Mouse (Mus musculus) thymus, adult 2 months (tissue): ENCODE measurements around the gene Tfeb. TPM values are rescaled to one million over a fixed set of nuclear protein-coding genes. Genes with fewer than 3 reads are reported as not detected.

ENCODE experiments used
- DNase-seq: peaks from one replicate; pipeline ENCODE4 v3.0.0; 2021
- H3K27ac ChIP-seq: fragments of 200-500 bp; 2 replicates; pipeline ENCODE4 v1.5.1; 2012; ENCODE audit warnings: low read length, control low read depth; ENCODE audit not compliant: control insufficient read depth, insufficient read depth
- H3K27me3 ChIP-seq: fragments of 200-500 bp; 2 replicates; pipeline ENCODE4 v1.6.1; 2012; ENCODE audit warnings: mild to moderate bottlenecking, low read length, moderate library complexity, mixed read lengths; ENCODE audit not compliant: control insufficient read depth, insufficient read depth
- H3K36me3 ChIP-seq: fragments of 200-500 bp; 2 replicates; pipeline ENCODE4 v1.6.1; 2012; ENCODE audit warnings: mild to moderate bottlenecking, low read length, moderate library complexity; ENCODE audit not compliant: control insufficient read depth, insufficient read depth
- H3K4me1 ChIP-seq: fragments of 200-500 bp; replicated peaks from 2 replicates; pipeline ENCODE4 v1.6.1; 2012; ENCODE audit warnings: low read length; ENCODE audit not compliant: control insufficient read depth, insufficient read depth
- H3K4me3 ChIP-seq: fragments of 200-500 bp; 2 replicates; pipeline ENCODE4 v1.5.1; 2012; ENCODE audit warnings: mild to moderate bottlenecking, low read length, control low read depth, moderate library complexity; ENCODE audit not compliant: control insufficient read depth, insufficient read depth
- CTCF ChIP-seq: fragments of 200-500 bp; IDR thresholded peaks from 2 replicates; pipeline ENCODE4 v1.5.1; 2012; ENCODE audit warnings: mild to moderate bottlenecking, control low read depth, low read length, moderate library complexity, borderline replicate concordance; ENCODE audit not compliant: control insufficient read depth, poor library complexity, insufficient read depth; ENCODE audit errors: extremely low read depth
- POLR2A ChIP-seq: fragments of 200-500 bp; IDR thresholded peaks from 2 replicates; pipeline ENCODE4 v1.6.1; 2012; ENCODE audit warnings: mild to moderate bottlenecking, low read length, control low read depth, moderate library complexity; ENCODE audit not compliant: control insufficient read depth, poor library complexity, insufficient read depth; ENCODE audit errors: extremely low read depth
- WGBS: fragments of 180-500 bp; shearing (Covaris S2); methylation state at CpG from one replicate; pipeline ENCODE4 v1.1.7; 2018; 5-methylcytosine and 5-hydroxymethylcytosine counted together
- polyA plus RNA-seq: library from polyadenylated mRNA; depleted of rRNA; stranded (reverse); fragments of >200 nt; gene quantifications from 2 replicates; pipeline ENCODE4 v1.2.3, GENCODE M21; 2012

The Tfeb gene
- polyA plus RNA-seq, 1 experiment = 25.3 TPM

DNA sequence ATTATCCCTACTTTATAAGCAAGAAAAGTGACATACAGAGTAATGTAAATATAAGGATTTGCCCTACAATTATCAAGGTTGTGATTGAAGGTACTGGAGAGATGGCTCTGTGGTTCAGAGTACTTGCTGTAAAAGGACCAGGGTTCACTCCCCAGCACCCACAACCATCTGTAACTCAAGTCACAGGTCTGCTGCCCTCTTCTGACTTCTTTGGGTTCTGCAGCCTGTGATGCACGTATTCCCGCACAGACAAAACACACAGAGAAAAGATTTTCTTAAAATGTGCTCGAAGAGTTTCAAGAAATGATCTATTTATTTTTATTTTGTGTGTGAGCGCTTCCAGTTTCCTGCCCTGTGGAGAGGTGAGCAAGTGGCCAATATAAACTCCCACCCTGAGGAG, 66.8 kb downstream of the Tfeb start:
- no peak overlapping the region for H3K4me3 ChIP-seq
- TF ChIP-seq POLR2A = no peak
- no peak for TF ChIP-seq CTCF
- H3K36me3 ChIP-seq = no peaks in the 10 kb centered on the region
- H3K27ac ChIP-seq = no peak overlapping the region
- no peak for DNase-seq
- H3K4me1 ChIP-seq = peaks cover 5% of the 10 kb centered on the region; the same call in 1 of the 2 replicates
- 96% methylated on average over 4 of the region's 4 CpGs for WGBS
- H3K27me3 ChIP-seq = no peaks in the 10 kb centered on the region

DNA sequence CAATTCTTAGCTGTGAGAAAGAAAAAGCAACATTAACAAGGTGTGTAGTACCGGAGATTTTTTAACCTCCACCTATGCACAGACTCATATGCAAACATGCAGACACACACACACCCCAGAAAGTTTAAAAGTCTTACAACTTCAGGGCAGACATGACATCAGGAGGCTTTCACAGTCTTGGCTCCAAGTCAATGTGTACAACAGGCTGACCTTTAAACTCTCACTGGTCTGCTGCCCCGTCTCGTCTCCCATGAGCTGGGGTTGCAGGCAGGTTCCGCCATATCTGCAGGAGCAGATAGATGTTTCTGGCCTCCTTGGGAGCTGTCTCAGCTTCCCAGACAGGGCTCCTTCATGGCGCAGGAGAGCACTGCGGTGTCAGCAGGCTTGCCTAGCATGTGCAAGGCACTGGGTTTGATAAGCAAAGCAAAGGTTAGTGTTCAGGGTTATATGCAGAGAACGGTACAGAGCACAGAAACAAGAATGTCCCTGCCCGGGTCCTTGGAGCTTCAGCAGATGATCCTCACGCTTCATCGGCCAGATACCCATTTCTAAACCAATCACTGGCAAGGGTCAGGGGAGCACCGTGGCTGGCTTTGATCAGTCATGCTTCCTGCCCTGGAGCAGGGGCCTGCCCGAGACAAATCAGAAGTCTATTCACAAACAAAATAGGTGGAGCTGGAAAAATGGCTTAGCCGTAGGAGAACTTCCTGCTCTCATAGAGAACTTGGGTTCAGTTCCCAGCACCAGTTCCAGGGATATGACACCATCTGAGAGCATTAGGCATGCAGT, 68.4 kb downstream of the Tfeb start:
- Histone ChIP-seq H3K27me3 (no peaks in the 10 kb centered on the region), H3K36me3 (no peaks in the 10 kb centered on the region), H3K27ac (no peak overlapping the region), H3K4me3 (no peak overlapping the region), H3K4me1 (peaks cover 5% of the 10 kb centered on the region; the same call in 1 of the 2 replicates)
- whole genome bisulfite sequencing = 90% methylated on average over 13 of the region's 13 CpGs
- no peak for DNase-seq
- no peak for TF ChIP-seq POLR2A
- TF ChIP-seq CTCF = no peak

DNA sequence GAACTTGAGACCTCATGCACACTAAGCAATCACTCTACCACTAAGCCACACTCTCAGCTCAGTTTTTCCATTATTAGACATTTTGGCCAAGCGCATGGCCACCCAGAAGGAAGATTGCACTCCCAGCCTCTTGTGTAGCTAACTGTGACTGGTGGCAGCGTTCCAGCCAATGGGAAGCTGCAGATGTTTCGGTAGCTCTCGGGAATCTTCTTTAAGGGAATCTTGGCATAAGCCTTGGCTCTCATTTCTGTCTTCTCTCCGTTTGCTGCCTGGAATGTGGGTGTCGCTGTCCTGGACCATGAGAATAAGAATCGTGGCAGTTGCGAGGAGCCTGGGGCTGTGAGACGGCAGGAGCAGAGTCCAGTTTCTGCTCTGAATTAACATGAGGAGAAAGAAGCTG, 69.4 kb downstream of the Tfeb start:
- no peaks in the 10 kb centered on the region for H3K36me3 ChIP-seq
- no peaks in the 10 kb centered on the region for H3K27me3 ChIP-seq
- TF ChIP-seq POLR2A (no peak), CTCF (no peak)
- H3K4me1 ChIP-seq = peaks cover 5% of the 10 kb centered on the region; the same call in 1 of the 2 replicates
- no peak overlapping the region for H3K4me3 ChIP-seq
- DNase-seq = no peak
- WGBS = 95% methylated on average over 9 of the region's 9 CpGs
- no peak overlapping the region for H3K27ac ChIP-seq

DNA sequence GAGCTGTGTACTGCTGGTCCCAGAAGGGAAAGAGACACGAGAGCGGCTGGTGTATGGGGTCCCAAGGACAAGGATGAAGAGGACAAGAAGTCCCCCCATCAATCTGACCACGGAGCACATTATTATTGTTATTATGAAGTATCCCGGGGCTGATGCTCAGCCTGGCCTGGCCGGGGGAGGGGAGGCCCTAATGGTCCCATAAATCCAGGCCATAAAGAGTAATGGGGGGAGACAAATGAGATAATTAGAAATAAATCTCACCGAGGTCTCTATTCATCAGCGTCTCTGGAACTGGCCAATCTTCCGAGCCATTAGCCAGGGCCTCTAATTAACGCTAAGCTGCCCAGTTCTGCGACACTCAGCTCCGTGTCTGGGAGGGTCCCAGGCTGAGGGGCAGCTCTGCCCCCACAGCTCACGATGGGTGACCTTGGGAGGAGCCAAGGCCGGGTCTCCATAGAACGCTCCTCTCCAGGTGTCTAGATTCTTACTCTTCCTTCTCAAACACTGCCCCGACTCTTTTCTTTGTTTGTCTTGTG, 74.5 kb downstream of the Tfeb start:
- no peak overlapping the region for H3K4me3 ChIP-seq

DNA sequence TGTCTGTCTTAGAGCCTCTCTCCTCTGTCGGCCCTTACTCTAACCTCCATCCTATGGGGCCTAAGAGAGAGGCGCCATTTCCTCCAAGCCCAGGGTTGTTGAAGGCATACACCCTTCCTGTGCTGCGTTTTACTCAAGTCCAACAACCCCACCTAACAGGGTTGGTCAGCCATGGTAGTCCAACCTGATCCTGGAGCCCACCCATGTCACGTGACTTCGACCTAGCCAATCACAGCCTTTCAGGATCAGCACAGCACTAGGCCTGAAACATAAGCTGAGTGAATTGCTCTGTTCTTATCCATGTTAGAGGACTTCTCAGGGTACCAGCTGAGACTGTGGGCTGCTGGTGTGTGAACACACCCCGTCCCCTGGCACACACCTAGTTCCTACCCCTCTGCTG, 75.4 kb downstream of the Tfeb start:
- whole genome bisulfite sequencing = 87% methylated on average over 6 of the region's 6 CpGs
- no peak overlapping the region for H3K27ac ChIP-seq
- no peaks in the 10 kb centered on the region for H3K36me3 ChIP-seq
- H3K4me1 ChIP-seq = peaks cover 20% of the 10 kb centered on the region
- TF ChIP-seq POLR2A (no peak), CTCF (no peak)
- no peaks in the 10 kb centered on the region for H3K27me3 ChIP-seq
- H3K4me3 ChIP-seq = no peak overlapping the region
- DNase-seq = no peak

More for the DNA sequence above, 74.5 kb downstream of the Tfeb start:
- peaks cover 20% of the 10 kb centered on the region for H3K4me1 ChIP-seq
- 96% methylated on average over 15 of the region's 15 CpGs for WGBS
- no peak overlapping the region for H3K27ac ChIP-seq
- no peaks in the 10 kb centered on the region for H3K27me3 ChIP-seq
- H3K36me3 ChIP-seq = no peaks in the 10 kb centered on the region
- DNase-seq = no peak
- TF ChIP-seq POLR2A = no peak
- TF ChIP-seq CTCF = no peak

DNA sequence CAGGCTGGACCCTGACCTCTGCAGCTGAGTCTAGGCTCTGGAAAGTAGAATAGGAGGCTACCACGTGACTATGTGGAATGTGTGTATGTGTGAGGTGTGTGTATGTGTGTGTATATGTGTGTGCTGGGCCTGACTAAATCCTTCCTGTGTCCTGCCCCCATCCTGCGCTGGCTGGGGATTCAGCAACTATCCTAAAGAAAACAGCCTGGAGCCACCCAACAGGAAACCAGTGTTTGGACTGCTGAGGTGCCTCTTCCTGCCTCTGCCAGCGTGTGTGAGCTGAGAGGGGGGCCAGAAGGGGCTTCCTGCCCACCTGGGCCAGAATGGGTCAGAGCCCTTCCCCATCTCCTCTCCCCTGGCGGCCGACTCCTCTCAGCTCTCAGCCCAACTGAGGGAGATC, 76.8 kb downstream of the Tfeb start:
- no peak for TF ChIP-seq POLR2A
- no peak for TF ChIP-seq CTCF
- H3K27ac ChIP-seq = no peak overlapping the region

DNA sequence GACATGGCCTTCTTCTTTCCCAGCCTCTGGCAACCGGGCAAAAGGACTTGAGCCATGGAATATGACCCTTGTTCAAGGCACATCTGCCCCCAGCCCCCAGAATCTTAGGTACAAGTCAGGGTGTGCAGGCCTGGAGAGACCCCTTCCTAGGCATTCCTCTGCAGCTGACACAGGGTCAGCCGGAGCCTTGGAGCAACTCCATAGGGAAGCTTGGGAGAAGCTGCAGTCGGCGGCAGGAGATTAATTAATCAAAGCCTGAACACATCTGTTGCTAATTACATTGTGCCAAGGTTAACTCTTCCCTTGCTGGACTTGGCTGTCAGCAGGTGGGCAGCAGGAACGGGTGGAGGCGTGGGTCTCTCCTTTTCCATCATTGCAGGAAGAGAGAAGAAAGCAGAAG, 77.7 kb downstream of the Tfeb start:
- no peak overlapping the region for H3K27ac ChIP-seq
- DNase-seq = no peak
- no peak overlapping the region for H3K4me3 ChIP-seq
- 90% methylated on average over 6 of the region's 6 CpGs for WGBS
- TF ChIP-seq POLR2A = no peak
- TF ChIP-seq CTCF = no peak
- H3K36me3 ChIP-seq = no peaks in the 10 kb centered on the region
- H3K27me3 ChIP-seq = no peaks in the 10 kb centered on the region
- H3K4me1 ChIP-seq = peaks cover 20% of the 10 kb centered on the region

More for the DNA sequence above, 76.8 kb downstream of the Tfeb start:
- peak; percentile 27 for DNase-seq
- Histone ChIP-seq H3K36me3 (no peaks in the 10 kb centered on the region), H3K4me1 (peaks cover 20% of the 10 kb centered on the region), H3K27me3 (no peaks in the 10 kb centered on the region), H3K4me3 (no peak overlapping the region)
- WGBS = 12% methylated on average over 5 of the region's 5 CpGs
